Mouse (Mus musculus) hindbrain, embryonic 14.5 days (tissue): Measurements from ENCODE around the gene Polr2e. TPM values are rescaled to one million over a fixed set of nuclear protein-coding genes. Genes with fewer than 3 reads are reported as not detected.

ENCODE experiments used
- ATAC-seq: fragments of 200-750 bp; cut with Nextera tagmentation; 2 replicates; pipeline ENCODE4 v1.8.0; 2017; ENCODE audit warnings: moderate number of reproducible peaks, mild to moderate bottlenecking, moderate TSS enrichment, moderate library complexity; ENCODE audit not compliant: low FRiP score
- DNase-seq: peaks from one replicate; pipeline ENCODE4 v3.0.0-alpha.2; 2015; ENCODE audit warnings: low spot score
- H3K27ac ChIP-seq: fragments of 300-500 bp; sonication (generic); 2 replicates; pipeline ENCODE4 v1.5.1; 2014; ENCODE audit warnings: mild to moderate bottlenecking, moderate library complexity
- H3K27me3 ChIP-seq: fragments of 300-500 bp; sonication (generic); 2 replicates; pipeline ENCODE4 v1.6.1; 2014; ENCODE audit warnings: mild to moderate bottlenecking, low read length, mixed read lengths; ENCODE audit not compliant: control insufficient read depth, insufficient read depth
- H3K36me3 ChIP-seq: fragments of 300-500 bp; sonication (generic); replicated peaks from 2 replicates; pipeline ENCODE4 v1.6.1; 2014; ENCODE audit not compliant: control insufficient read depth, insufficient read depth
- H3K4me1 ChIP-seq: fragments of 300-500 bp; sonication (generic); replicated peaks from 2 replicates; pipeline ENCODE4 v1.6.1; 2014; ENCODE audit warnings: antibody characterized with exemption, low read length, mixed read lengths; ENCODE audit not compliant: control insufficient read depth, insufficient read depth
- H3K4me2 ChIP-seq: fragments of 300-500 bp; sonication (generic); replicated peaks from 2 replicates; pipeline ENCODE4 v1.6.1; 2014; ENCODE audit warnings: mild to moderate bottlenecking, moderate library complexity
- H3K4me3 ChIP-seq: fragments of 300-500 bp; sonication (generic); replicated peaks from 2 replicates; pipeline ENCODE4 v1.5.1; 2014; ENCODE audit warnings: mild to moderate bottlenecking, low read length
- H3K9ac ChIP-seq: fragments of 300-500 bp; sonication (generic); 2 replicates; pipeline ENCODE4 v1.6.1; 2014
- H3K9me3 ChIP-seq: fragments of 300-500 bp; sonication (generic); 2 replicates; pipeline ENCODE4 v1.6.1; 2016; ENCODE audit warnings: low read length; ENCODE audit not compliant: control insufficient read depth
- WGBS: fragments of 180-500 bp; shearing (Covaris S2); extraction: QIAGEN DNeasy Blood & Tissue Kit; methylation state at CpG from one replicate; pipeline ENCODE4 v1.1.7; 2014; 5-methylcytosine and 5-hydroxymethylcytosine counted together
- polyA plus RNA-seq: library from polyadenylated mRNA; unstranded; fragments of >200 nt; fragmentation: Nextera tagmentation; extraction: Ambion mirVana; gene quantifications from 2 replicates; pipeline ENCODE4 v1.2.1, GENCODE M21; 2014

The Polr2e gene
- polyA plus RNA-seq, 1 experiment from 2014 or later, result 150 TPM

GRCm38 (mm10) chr10:80017361-80017760 lies 22.2 kb downstream of the Polr2e start:
- Histone ChIP-seq H3K9me3 (no peaks in the 10 kb centered on the region), H3K4me1 (no peaks in the 10 kb centered on the region), H3K27me3 (peaks cover 61% of the 10 kb centered on the region), H3K4me2 (no peak overlapping the region), H3K27ac (no peak overlapping the region), H3K36me3 (no peaks in the 10 kb centered on the region), H3K4me3 (no peak overlapping the region), H3K9ac (no peak overlapping the region)
- ATAC-seq (no peak), DNase-seq (no peak)
- 81% methylated on average over 3 of the region's 3 CpGs for whole genome bisulfite sequencing

GRCm38 (mm10) chr10:80016931-80017330 lies 22.7 kb downstream of the Polr2e start:
- Histone ChIP-seq H3K27ac (no peak overlapping the region), H3K36me3 (peaks cover 4% of the 10 kb centered on the region; the same call in 1 of the 2 replicates), H3K27me3 (peaks cover 65% of the 10 kb centered on the region), H3K9ac (no peak overlapping the region), H3K4me1 (no peaks in the 10 kb centered on the region), H3K4me2 (no peak overlapping the region), H3K4me3 (no peak overlapping the region), H3K9me3 (peaks cover 1% of the 10 kb centered on the region; the same call in 1 of the 2 replicates)
- 89% methylated on average over 10 of the region's 10 CpGs for WGBS
- ATAC-seq, result no peak
- no peak for DNase-seq

GRCm38 (mm10) chr10:80016511-80016910 lies 23.1 kb downstream of the Polr2e start, which contains the start of gene Arhgap45:
TSS of gene Arhgap45 (plus strand) at chr10:80016653.
- Histone ChIP-seq H3K4me3 (no peak within 1 kb of the TSS), H3K27me3 (peaks cover 69% of the 10 kb centered on the region), H3K9me3 (peaks cover 6% of the 10 kb centered on the region), H3K36me3 (peaks cover 8% of the 10 kb centered on the region; the same call in 1 of the 2 replicates), H3K4me1 (no peaks in the 10 kb centered on the region), H3K4me2 (no peak within 1 kb of the TSS), H3K9ac (no peak within 1 kb of the TSS), H3K27ac (no peak within 1 kb of the TSS)
- WGBS, result 72% methylated on average over 11 of the region's 11 CpGs
- no peak for ATAC-seq
- no peak for DNase-seq

GRCm38 (mm10) chr10:80015583-80015982 lies 24.0 kb downstream of the Polr2e start:
- H3K27me3 ChIP-seq, result peaks cover 69% of the 10 kb centered on the region
- DNase-seq (no peak), ATAC-seq (no peak)
- peaks cover 14% of the 10 kb centered on the region for H3K36me3 ChIP-seq
- no peak overlapping the region for H3K9ac ChIP-seq
- H3K27ac ChIP-seq, result no peak overlapping the region
- H3K4me1 ChIP-seq, result no peaks in the 10 kb centered on the region
- H3K9me3 ChIP-seq, result peaks cover 15% of the 10 kb centered on the region
- H3K4me3 ChIP-seq, result no peak overlapping the region
- WGBS, result 87% methylated on average over 10 of the region's 10 CpGs
- H3K4me2 ChIP-seq, result no peak overlapping the region

GRCm38 (mm10) chr10:80014484-80015290 lies 24.9 kb downstream of the Polr2e start:
- Histone ChIP-seq H3K4me2 (no peak overlapping the region), H3K9me3 (peaks cover 24% of the 10 kb centered on the region), H3K4me1 (no peaks in the 10 kb centered on the region), H3K27ac (no peak overlapping the region), H3K4me3 (no peak overlapping the region), H3K9ac (no peak overlapping the region), H3K36me3 (peaks cover 22% of the 10 kb centered on the region), H3K27me3 (peaks cover 60% of the 10 kb centered on the region)
- WGBS, result 24% methylated on average over 28 of the region's 28 CpGs
- DNase-seq (no peak), ATAC-seq (no peak)

- Histone ChIP-seq H3K9ac (no peak overlapping the region), H3K4me3 (no peak overlapping the region), H3K9me3 (peaks cover 26% of the 10 kb centered on the region), H3K4me1 (no peaks in the 10 kb centered on the region), H3K27me3 (peaks cover 50% of the 10 kb centered on the region), H3K27ac (no peak overlapping the region), H3K36me3 (peaks cover 31% of the 10 kb centered on the region), H3K4me2 (no peak overlapping the region)
- no peak for DNase-seq
- no peak for ATAC-seq
- WGBS, result 36% methylated on average over 25 of the region's 25 CpGs
These were observed 26.0 kb downstream of the Polr2e start for GRCm38 (mm10) chr10:80013609-80014008.

GRCm38 (mm10) chr10:80011740-80012139 lies 27.9 kb downstream of the Polr2e start:
- H3K4me2 ChIP-seq, result no peak overlapping the region
- peaks cover 31% of the 10 kb centered on the region for H3K36me3 ChIP-seq
- peaks cover 26% of the 10 kb centered on the region for H3K9me3 ChIP-seq
- no peak for ATAC-seq
- no peaks in the 10 kb centered on the region for H3K4me1 ChIP-seq
- H3K4me3 ChIP-seq, result no peak overlapping the region
- WGBS, result 86% methylated on average over 6 of the region's 6 CpGs
- H3K9ac ChIP-seq, result no peak overlapping the region
- DNase-seq, result no peak
- peaks cover 48% of the 10 kb centered on the region for H3K27me3 ChIP-seq
- H3K27ac ChIP-seq, result no peak overlapping the region

- Histone ChIP-seq H3K4me1 (no peaks in the 10 kb centered on the region), H3K36me3 (0 out of 2 replicates have a peak, but pooled peaks cover 6% of the 10 kb centered on the region), H3K27me3 (peaks cover 31% of the 10 kb centered on the region), H3K4me2 (no peak overlapping the region), H3K4me3 (no peak overlapping the region), H3K9me3 (no peaks in the 10 kb centered on the region), H3K9ac (no peak overlapping the region), H3K27ac (no peak overlapping the region)
- ATAC-seq (no peak), DNase-seq (no peak)
- 90% methylated on average over 8 of the region's 8 CpGs for WGBS
These were observed 35.3 kb downstream of the Polr2e start for GRCm38 (mm10) chr10:80004233-80004705.

GRCm38 (mm10) chr10:80003374-80004232 lies 36.0 kb downstream of the Polr2e start:
- Histone ChIP-seq H3K4me1 (no peaks in the 10 kb centered on the region), H3K36me3 (no peaks in the 10 kb centered on the region), H3K4me2 (no peak overlapping the region), H3K9ac (no peak overlapping the region), H3K27ac (no peak overlapping the region), H3K9me3 (no peaks in the 10 kb centered on the region), H3K27me3 (peaks cover 31% of the 10 kb centered on the region), H3K4me3 (no peak overlapping the region)
- DNase-seq (no peak), ATAC-seq (no peak)
- WGBS, result 62% methylated on average over 9 of the region's 9 CpGs
